Mouse (Mus musculus) CH12.LX (cell line): ENCODE data around the gene Prr29. TPM values are rescaled to one million over a fixed set of nuclear protein-coding genes. Genes with fewer than 3 reads are reported as not detected.

ENCODE experiments used
- DNase-seq: peaks from one replicate; pipeline ENCODE4 v3.0.0-alpha.2; 2013; ENCODE audit errors: extremely low read depth
- H3K27ac ChIP-seq: 2 replicates; pipeline ENCODE4 v1.5.1; 2012; ENCODE audit warnings: low read depth, mild to moderate bottlenecking, control low read depth, moderate library complexity; ENCODE audit not compliant: insufficient read depth
- H3K27me3 ChIP-seq: replicated peaks from 2 replicates; pipeline ENCODE3; 2012; ENCODE audit warnings: inconsistent platforms
- H3K36me3 ChIP-seq, 2 experiments: replicated peaks in 1 of 2; 2 replicates each; pipeline versions ENCODE3 to v1.6.1; 2012; ENCODE audit warnings: inconsistent platforms in 1 of 2, low read length in 1 of 2, mild to moderate bottlenecking in 1 of 2, mixed read lengths in 1 of 2, moderate library complexity in 1 of 2; ENCODE audit not compliant: control insufficient read depth in 1 of 2, insufficient read depth in 1 of 2
- H3K4me1 ChIP-seq, 2 experiments: 2 replicates each; pipeline ENCODE4 v1.6.1; 2012; ENCODE audit warnings: inconsistent platforms in 1 of 2, moderate library complexity in 1 of 2; ENCODE audit not compliant: insufficient read depth in 2 of 2, control insufficient read depth in 1 of 2
- H3K4me2 ChIP-seq: 2 replicates; pipeline ENCODE4 v1.6.1; 2012; ENCODE audit warnings: low read depth, mild to moderate bottlenecking, control low read depth; ENCODE audit not compliant: poor library complexity, insufficient read depth, severe bottlenecking
- H3K4me3 ChIP-seq, 3 experiments: fragments of 150-350 bp in 1 of 3; sonication (generic) in 1 of 3; replicated peaks in 1 of 3; 2 replicates each; pipeline versions ENCODE3 to v1.5.1; 2011 to 2012; ENCODE audit warnings: low read depth in 2 of 3, low read length in 2 of 3, mild to moderate bottlenecking in 2 of 3, moderate library complexity in 2 of 3, control low read depth in 1 of 3, improper control_type of control experiment in 1 of 3, inconsistent platforms in 1 of 3, mixed read lengths in 1 of 3; ENCODE audit not compliant: poor library complexity in 1 of 3
- H3K79me2 ChIP-seq: replicated peaks from 2 replicates; pipeline ENCODE4 v1.6.1; 2012; ENCODE audit warnings: mild to moderate bottlenecking, moderate library complexity; ENCODE audit not compliant: control insufficient read depth, poor library complexity, insufficient read depth, severe bottlenecking; ENCODE audit errors: extremely low read depth
- H3K9ac ChIP-seq: 2 replicates; pipeline ENCODE4 v1.6.1; 2012; ENCODE audit warnings: low read depth, mild to moderate bottlenecking, control low read depth, moderate library complexity; ENCODE audit not compliant: insufficient read depth
- H3K9me3 ChIP-seq: replicated peaks from 2 replicates; pipeline ENCODE3; 2012; ENCODE audit warnings: low read length, inconsistent platforms, mixed read lengths
- BHLHE40 ChIP-seq: IDR thresholded peaks from 2 replicates; pipeline ENCODE4 v1.6.1; 2011; ENCODE audit warnings: mild to moderate bottlenecking, low read depth, low read length, improper control_type of control experiment
- EP300 ChIP-seq: IDR thresholded peaks from 2 replicates; pipeline ENCODE4 v1.6.1; 2011; ENCODE audit warnings: low read length, improper control_type of control experiment
- HCFC1 ChIP-seq: IDR thresholded peaks from 2 replicates; pipeline ENCODE4 v1.6.1; 2012; ENCODE audit warnings: low read depth, mild to moderate bottlenecking, inconsistent platforms, low read length, improper control_type of control experiment
- KAT2A ChIP-seq: IDR thresholded peaks from 2 replicates; pipeline ENCODE4 v1.6.1; 2012; ENCODE audit warnings: low read length, improper control_type of control experiment, inconsistent platforms; ENCODE audit not compliant: insufficient replicate concordance
- MAFK ChIP-seq: IDR thresholded peaks from 2 replicates; pipeline ENCODE4 v1.6.1; 2011; ENCODE audit warnings: low read length, improper control_type of control experiment; ENCODE audit not compliant: insufficient replicate concordance
- NRF1 ChIP-seq: IDR thresholded peaks from 2 replicates; pipeline ENCODE4 v1.6.1; 2014; ENCODE audit warnings: low read depth, mild to moderate bottlenecking, inconsistent platforms, low read length, improper control_type of control experiment, moderate library complexity
- PAX5 ChIP-seq: IDR thresholded peaks from 2 replicates; pipeline ENCODE4 v1.6.1; 2012; ENCODE audit warnings: low read length, inconsistent platforms, mixed read lengths
- RAD21 ChIP-seq: IDR thresholded peaks from 2 replicates; pipeline ENCODE4 v1.6.1; 2011; ENCODE audit warnings: low read depth, mild to moderate bottlenecking, low read length, improper control_type of control experiment, moderate library complexity
- TCF12 ChIP-seq: IDR thresholded peaks from 2 replicates; pipeline ENCODE4 v1.6.1; 2014; ENCODE audit warnings: low read depth, mild to moderate bottlenecking, inconsistent platforms, low read length, improper control_type of control experiment
- USF2 ChIP-seq: conservative IDR thresholded peaks from 2 replicates; pipeline ENCODE4 v1.6.1; 2011; ENCODE audit warnings: low read depth, low read length, improper control_type of control experiment
- ZKSCAN1 ChIP-seq: IDR thresholded peaks from 2 replicates; pipeline ENCODE4 v1.6.1; 2012; ENCODE audit warnings: low read depth, inconsistent platforms, low read length, improper control_type of control experiment, borderline replicate concordance
- dilution Hi-C: fragments of 300-500 bp; cut with MboI; formaldehyde crosslinking; loops from 2 replicates; pipeline ENCODE4 v1.14.3; 2020; ENCODE audit warnings: low sequenced_read_pairs; ENCODE audit not compliant: extremely low pct_unique_long_range_greater_than_20kb, extremely low pct_ligation_motif_present
- in situ Hi-C: fragments of 300-500 bp; cut with MboI; formaldehyde crosslinking; loops from 3 replicates; pipeline ENCODE4 v1.14.3; 2019; ENCODE audit warnings: low sequenced_read_pairs, low pct_ligation_motif_present, low pct_unique_long_range_greater_than_20kb, mixed read lengths
- polyA plus RNA-seq: library from polyadenylated mRNA; unstranded; fragments of >175 nt; gene quantifications from 2 replicates; pipeline ENCODE4 v1.2.1, GENCODE M21; 2012; ENCODE audit warnings: low read depth; ENCODE audit not compliant: insufficient read length
- total RNA-seq, 2 experiments: library from RNA; depleted of rRNA; stranded (reverse); fragments of 300-350 nt in 1 of 2; fragments of >200 nt in 1 of 2; gene quantifications; 2 replicates each; pipeline ENCODE4 v1.2.3; 2012 to 2014

Prr29 gene
- total and polyA plus RNA-seq, 3 experiments: 0.17 to 0.21 TPM; not detected in 1

GRCm38 (mm10) chr11:106410011-106410410 lies 44.7 kb downstream of the Prr29 start:
- dilution Hi-C loops: no loop called here
- Histone ChIP-seq H3K4me1 (peaks cover 0 to 11% of the 10 kb centered on the region in 2 experiments; a peak in 2 of 4 replicates), H3K4me2 (no peak overlapping the region), H3K4me3 (no peak overlapping the region), H3K27ac (no peak overlapping the region), H3K9me3 (no peaks in the 10 kb centered on the region), H3K36me3 (peaks cover 81 to 88% of the 10 kb centered on the region in 2 experiments), H3K79me2 (no peaks in the 10 kb centered on the region), H3K27me3 (no peaks in the 10 kb centered on the region), H3K9ac (no peak overlapping the region)
- no peak for TF ChIP-seq NRF1
- in situ Hi-C loops: no loop called here
- DNase-seq: no peak

DNA sequence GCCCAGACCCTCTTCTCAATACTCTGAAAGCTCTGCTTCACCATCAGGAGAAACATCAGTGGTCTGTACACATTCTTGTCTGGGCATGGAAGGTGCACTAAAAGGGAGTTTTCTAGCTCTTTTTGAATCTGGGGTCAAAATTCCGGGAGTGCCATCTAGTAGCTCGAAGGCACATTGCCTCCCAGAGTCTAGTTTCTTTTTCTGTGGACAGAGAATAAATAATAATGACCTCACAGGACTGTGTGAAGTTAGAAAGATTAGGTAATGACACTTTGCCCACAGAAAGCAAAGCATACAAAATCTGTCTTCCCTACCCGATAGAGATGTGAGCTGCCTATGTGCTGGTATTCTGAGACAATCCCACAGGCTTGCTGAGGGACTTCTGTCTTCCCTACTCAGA lies 45.2 kb downstream of the Prr29 start:
- no peak for DNase-seq
- in situ Hi-C loops: no loop called here
- Histone ChIP-seq H3K4me3 (no peak overlapping the region), H3K4me1 (peaks cover 0 to 11% of the 10 kb centered on the region in 2 experiments; a peak in 2 of 4 replicates)
- TF ChIP-seq EP300 (no peak), BHLHE40 (no peak), RAD21 (no peak), TCF12 (no peak), NRF1 (no peak), HCFC1 (no peak), MAFK (no peak), KAT2A (no peak), ZKSCAN1 (no peak)
- TF ChIP-seq, all 38 proteins: peak for 0
- no peaks in the 10 kb centered on the region for H3K79me2 ChIP-seq
- no peak overlapping the region for H3K27ac ChIP-seq
- peaks cover 78 to 85% of the 10 kb centered on the region in 2 experiments for H3K36me3 ChIP-seq
- H3K9ac ChIP-seq: no peak overlapping the region
- H3K9me3 ChIP-seq: no peaks in the 10 kb centered on the region
- dilution Hi-C loops: no loop called here
- H3K27me3 ChIP-seq: no peaks in the 10 kb centered on the region
- no peak overlapping the region for H3K4me2 ChIP-seq

DNA sequence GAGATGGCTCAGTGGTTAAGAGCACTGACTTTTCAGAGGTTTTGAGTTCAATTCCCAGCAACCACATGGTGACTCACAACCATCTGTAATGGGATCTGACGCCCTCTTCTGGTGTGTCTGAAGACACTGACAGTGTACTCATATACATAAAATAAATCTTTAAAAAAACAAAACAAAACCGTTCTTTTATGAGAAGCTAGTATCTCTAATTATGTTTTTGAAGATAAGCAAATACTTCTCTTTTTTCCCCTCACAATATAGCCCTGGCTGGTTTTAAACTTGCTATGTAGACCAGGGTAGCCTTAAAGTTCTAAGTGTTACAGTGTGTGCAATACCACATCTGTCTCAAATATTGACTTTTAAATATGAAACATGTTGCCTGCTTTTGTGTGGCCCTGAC lies 45.9 kb downstream of the Prr29 start:
- no peak for DNase-seq
- Histone ChIP-seq H3K79me2 (no peaks in the 10 kb centered on the region), H3K4me1 (peaks cover 3 to 17% of the 10 kb centered on the region in 2 experiments), H3K4me3 (no peak overlapping the region), H3K9ac (no peak overlapping the region), H3K27ac (no peak overlapping the region), H3K36me3 (peaks cover 75 to 82% of the 10 kb centered on the region in 2 experiments), H3K9me3 (no peaks in the 10 kb centered on the region), H3K27me3 (no peaks in the 10 kb centered on the region), H3K4me2 (no peak overlapping the region)
- dilution Hi-C loops: no loop called here
- TF ChIP-seq HCFC1 (no peak), KAT2A (no peak), PAX5 (no peak), USF2 (no peak)
- in situ Hi-C loops: no loop called here
